Mouse (Mus musculus) myocyte (in vitro differentiated cells): ENCODE results near the gene Vps13d.

Experiments used
- CEBPB ChIP-seq: IDR thresholded peaks from 2 replicates; pipeline ENCODE4 v1.6.1; 2011; ENCODE audit warnings: mild to moderate bottlenecking, moderate library complexity; ENCODE audit not compliant: poor library complexity, insufficient read depth, severe bottlenecking
- E2F4 ChIP-seq: IDR thresholded peaks from one replicate; pipeline ENCODE4 v1.6.1; 2011; ENCODE audit warnings: mild to moderate bottlenecking, control low read depth, moderate library complexity; ENCODE audit not compliant: insufficient read depth
- POLR2A ChIP-seq: IDR thresholded peaks from one replicate; pipeline ENCODE4 v1.6.1; 2011; ENCODE audit warnings: low read depth, mild to moderate bottlenecking, control low read depth, moderate library complexity; ENCODE audit not compliant: insufficient read length
- TCF12 ChIP-seq: IDR thresholded peaks from one replicate; pipeline ENCODE4 v1.6.1; 2011; ENCODE audit warnings: mild to moderate bottlenecking, control low read depth; ENCODE audit not compliant: poor library complexity, insufficient read depth, severe bottlenecking

DNA sequence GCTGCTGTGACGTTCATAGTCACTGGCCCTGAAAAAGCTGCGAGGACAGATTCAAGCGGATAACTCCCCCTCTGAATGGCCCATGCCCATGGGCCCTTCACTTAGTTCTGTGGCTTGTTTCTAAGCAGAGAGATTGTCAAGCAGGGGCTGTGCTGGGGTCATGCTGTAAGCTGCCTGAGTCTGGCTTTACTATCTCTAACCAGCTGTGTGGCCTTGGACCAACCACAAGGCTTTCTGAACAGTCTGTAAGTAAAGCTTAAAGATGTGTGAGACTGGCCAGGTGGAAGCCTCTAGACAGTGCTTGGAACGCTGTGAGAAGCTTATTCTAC, 180.2 kb downstream of the Vps13d start:
- no peak for TF ChIP-seq TCF12
- no peak for TF ChIP-seq POLR2A
- no peak for TF ChIP-seq CEBPB
- no peak for TF ChIP-seq E2F4
